Mouse (Mus musculus) heart, adult 2 months (tissue): ENCODE results near the gene Gm20388. TPM values are rescaled to one million over a fixed set of nuclear protein-coding genes. Genes with fewer than 3 reads are reported as not detected.
A peak's percentile ranks its signal among the peaks of the same experiment; 100 is the strongest.

Experiments used
- DNase-seq, 2 experiments: peaks; one replicate each; pipeline ENCODE4 v3.0.0; 2021
- H3K27ac ChIP-seq: fragments of 200-600 bp; 2 replicates; pipeline ENCODE4 v1.8.1; 2022
- H3K27me3 ChIP-seq: fragments of 200-500 bp; 2 replicates; pipeline ENCODE4 v1.6.1; 2012; ENCODE audit warnings: mild to moderate bottlenecking, low read length, inconsistent platforms, mixed read lengths; ENCODE audit not compliant: control insufficient read depth, insufficient read depth
- H3K36me3 ChIP-seq: fragments of 200-500 bp; 2 replicates; pipeline ENCODE4 v1.6.1; 2012; ENCODE audit warnings: low read length, inconsistent platforms; ENCODE audit not compliant: control insufficient read depth, insufficient read depth
- H3K4me1 ChIP-seq: fragments of 200-500 bp; 2 replicates; pipeline ENCODE4 v1.6.1; 2011; ENCODE audit warnings: low read length; ENCODE audit not compliant: control insufficient read depth, insufficient read depth
- H3K4me3 ChIP-seq: fragments of 200-600 bp; 2 replicates; pipeline ENCODE4 v1.8.1; 2022
- H3K79me2 ChIP-seq: fragments of 200-500 bp; replicated peaks from 2 replicates; pipeline ENCODE4 v1.6.1; 2012; ENCODE audit warnings: mild to moderate bottlenecking, inconsistent platforms, low read length, moderate library complexity, mixed read lengths; ENCODE audit not compliant: control insufficient read depth, insufficient read depth
- H3K9ac ChIP-seq: fragments of 200-500 bp; 2 replicates; pipeline ENCODE4 v1.6.1; 2012; ENCODE audit warnings: low read depth, mild to moderate bottlenecking, control low read depth, inconsistent platforms, low read length, mixed read lengths
- CTCF ChIP-seq: fragments of 200-600 bp; IDR thresholded peaks from 2 replicates; pipeline ENCODE4 v1.8.1; 2022; ENCODE audit warnings: antibody characterized with exemption, mild to moderate bottlenecking, moderate library complexity
- EP300 ChIP-seq: fragments of 200-500 bp; IDR thresholded peaks from 2 replicates; pipeline ENCODE4 v1.6.1; 2011; ENCODE audit warnings: low read depth, low read length, control low read depth; ENCODE audit not compliant: insufficient read depth
- POLR2A ChIP-seq: fragments of 200-500 bp; IDR thresholded peaks from 2 replicates; pipeline ENCODE4 v1.6.1; 2011; ENCODE audit warnings: mild to moderate bottlenecking, low read depth, low read length, control low read depth; ENCODE audit not compliant: insufficient read depth
- WGBS: fragments of 180-500 bp; shearing (Covaris S2); methylation state at CpG from one replicate; pipeline ENCODE4 v1.1.7; 2018; 5-methylcytosine and 5-hydroxymethylcytosine counted together
- intact Hi-C: fragments of 180-260 bp; cut with DNase I; formaldehyde crosslinking; loops from one replicate; pipeline ENCODE4 v1.15.1; 2025
- polyA plus RNA-seq: library from polyadenylated mRNA; depleted of rRNA; stranded (reverse); fragments of >200 nt; gene quantifications from 2 replicates; pipeline ENCODE4 v1.2.3, GENCODE M21; 2012
- total RNA-seq, 2 experiments: library from RNA; stranded (reverse); gene quantifications; 2 replicates each; pipeline ENCODE4 v1.2.3; 2021

Gm20388 gene
- total and polyA plus RNA-seq, 3 experiments: 1.8 to 32.3 TPM; not detected in 1

GRCm38 (mm10) chr8:119897069-119897468 is 13.6 kb upstream of the Gm20388 start:
- TF ChIP-seq POLR2A (no peak), CTCF (no peak), EP300 (no peak)

GRCm38 (mm10) chr8:119897933-119898332 is 12.7 kb upstream of the Gm20388 start:
- Histone ChIP-seq H3K4me3 (no peak overlapping the region), H3K4me1 (peaks cover 1% of the 10 kb centered on the region; the same call in 1 of the 2 replicates), H3K9ac (no peak overlapping the region), H3K79me2 (no peaks in the 10 kb centered on the region), H3K36me3 (no peaks in the 10 kb centered on the region), H3K27me3 (no peaks in the 10 kb centered on the region), H3K27ac (no peak overlapping the region)
- no peak for DNase-seq
- TF ChIP-seq POLR2A: no peak
- TF ChIP-seq EP300: no peak
- 14% methylated on average over 13 of the region's 13 CpGs for WGBS
- intact Hi-C loops: no loop called here

More at GRCm38 (mm10) chr8:119897069-119897468, 13.6 kb upstream of the Gm20388 start:
- Histone ChIP-seq H3K4me1 (peaks cover 1% of the 10 kb centered on the region; the same call in 1 of the 2 replicates), H3K36me3 (no peaks in the 10 kb centered on the region), H3K4me3 (no peak overlapping the region), H3K79me2 (no peaks in the 10 kb centered on the region), H3K27me3 (no peaks in the 10 kb centered on the region), H3K27ac (no peak overlapping the region), H3K9ac (no peak overlapping the region)
- 89% methylated on average over 4 of the region's 4 CpGs for WGBS
- intact Hi-C loops: no loop called here
- DNase-seq: no peak

- DNase-seq: no peak
- Histone ChIP-seq H3K4me3 (no peak overlapping the region), H3K9ac (no peak overlapping the region), H3K36me3 (no peaks in the 10 kb centered on the region), H3K27ac (no peak overlapping the region), H3K79me2 (no peaks in the 10 kb centered on the region), H3K4me1 (peaks cover 1% of the 10 kb centered on the region; the same call in 1 of the 2 replicates), H3K27me3 (no peaks in the 10 kb centered on the region)
- 79% methylated on average over 3 of the region's 3 CpGs for WGBS
- intact Hi-C loops: no loop called here
- no peak for TF ChIP-seq CTCF
- TF ChIP-seq EP300: no peak
- TF ChIP-seq POLR2A: no peak
These were observed 9.3 kb upstream of the Gm20388 start for GRCm38 (mm10) chr8:119901349-119901748.

GRCm38 (mm10) chr8:119901952-119902351 is 8.7 kb upstream of the Gm20388 start:
- Histone ChIP-seq H3K4me3 (no peak overlapping the region), H3K36me3 (no peaks in the 10 kb centered on the region), H3K9ac (no peak overlapping the region), H3K4me1 (peaks cover 1% of the 10 kb centered on the region; the same call in 1 of the 2 replicates), H3K79me2 (no peaks in the 10 kb centered on the region), H3K27ac (no peak overlapping the region), H3K27me3 (no peaks in the 10 kb centered on the region)
- DNase-seq: no peak
- TF ChIP-seq POLR2A (no peak), CTCF (no peak), EP300 (no peak)
- WGBS: 41% methylated on average over 8 of the region's 8 CpGs
- intact Hi-C loops: no loop called here

GRCm38 (mm10) chr8:119904323-119904911 is 6.2 kb upstream of the Gm20388 start:
- H3K4me3 ChIP-seq: no peak overlapping the region
- no peak for DNase-seq
- intact Hi-C loops: no loop called here
- no peaks in the 10 kb centered on the region for H3K27me3 ChIP-seq
- TF ChIP-seq POLR2A: no peak
- no peak for TF ChIP-seq CTCF
- no peak for TF ChIP-seq EP300
- H3K27ac ChIP-seq: no peak overlapping the region
- no peaks in the 10 kb centered on the region for H3K79me2 ChIP-seq
- WGBS: 49% methylated on average over 12 of the region's 12 CpGs
- H3K4me1 ChIP-seq: no peaks in the 10 kb centered on the region
- no peak overlapping the region for H3K9ac ChIP-seq
- no peaks in the 10 kb centered on the region for H3K36me3 ChIP-seq

GRCm38 (mm10) chr8:119909944-119910546 is 596 bp upstream of the Gm20388 start, which contains the start of gene Usp10:
TSS of gene Usp10 (plus strand) at chr8:119910360.
- WGBS: 33% methylated on average over 13 of the region's 13 CpGs
- intact Hi-C loops: no loop called here
- peaks cover 5% of the 10 kb centered on the region; the same call in 1 of the 2 replicates for H3K36me3 ChIP-seq
- H3K27me3 ChIP-seq: no peaks in the 10 kb centered on the region
- H3K4me3 ChIP-seq: peak within 1 kb of the TSS; percentile 80
- H3K9ac ChIP-seq: peak within 1 kb of the TSS; percentile 100
- H3K79me2 ChIP-seq: no peaks in the 10 kb centered on the region; the same call in 1 of the 2 replicates
- DNase-seq: no peak
- H3K4me1 ChIP-seq: peaks cover 8% of the 10 kb centered on the region
- H3K27ac ChIP-seq: peak within 1 kb of the TSS; percentile 88
- no peak for TF ChIP-seq EP300
- no peak for TF ChIP-seq CTCF
- TF ChIP-seq POLR2A: no peak
